Mouse (Mus musculus): Measurements from ENCODE around the gene Pard6b.

DNA sequence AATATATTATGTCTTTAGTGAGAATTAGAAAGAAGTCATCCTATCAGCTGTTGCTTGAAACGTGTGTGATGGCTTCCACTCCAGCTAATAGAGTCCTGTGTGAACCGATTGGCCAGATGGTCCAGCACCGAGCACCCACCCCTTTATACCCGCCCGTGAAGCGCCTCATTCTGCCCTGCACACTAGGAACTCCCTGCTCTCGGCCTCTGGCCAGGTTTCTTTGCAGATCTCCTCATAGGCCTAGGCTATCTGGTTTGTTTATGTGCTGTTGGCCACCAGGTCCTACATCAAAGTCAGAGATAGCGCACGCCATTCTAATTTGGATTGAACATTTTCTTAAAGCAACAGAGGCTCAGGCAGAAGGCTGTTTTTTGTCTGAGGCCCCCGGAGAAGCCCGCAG is 10.8 kb downstream of the Pard6b start:
- TF ChIP-seq POLR2A (IDR thresholded peaks at IDR 0.05; ENCODE audit: insufficient read depth, low read depth, low read length): no peak
- no peak for TF ChIP-seq CTCF (IDR thresholded peaks at IDR 0.05; ENCODE audit: insufficient read depth, low read depth, low read length)

Data from olfactory bulb, adult 2 months (tissue).